Mouse (Mus musculus) c-Kit-positive CD71-positive TER-119-positive erythroid progenitor cells, embryonic 14.5 days (primary cell): Measurements from ENCODE around the gene A630089N07Rik.

ENCODE experiments used
- DNase-seq: peaks from one replicate; pipeline ENCODE4 v3.0.0-alpha.2; 2013; ENCODE audit warnings: low spot score

The A630089N07Rik gene

DNA sequence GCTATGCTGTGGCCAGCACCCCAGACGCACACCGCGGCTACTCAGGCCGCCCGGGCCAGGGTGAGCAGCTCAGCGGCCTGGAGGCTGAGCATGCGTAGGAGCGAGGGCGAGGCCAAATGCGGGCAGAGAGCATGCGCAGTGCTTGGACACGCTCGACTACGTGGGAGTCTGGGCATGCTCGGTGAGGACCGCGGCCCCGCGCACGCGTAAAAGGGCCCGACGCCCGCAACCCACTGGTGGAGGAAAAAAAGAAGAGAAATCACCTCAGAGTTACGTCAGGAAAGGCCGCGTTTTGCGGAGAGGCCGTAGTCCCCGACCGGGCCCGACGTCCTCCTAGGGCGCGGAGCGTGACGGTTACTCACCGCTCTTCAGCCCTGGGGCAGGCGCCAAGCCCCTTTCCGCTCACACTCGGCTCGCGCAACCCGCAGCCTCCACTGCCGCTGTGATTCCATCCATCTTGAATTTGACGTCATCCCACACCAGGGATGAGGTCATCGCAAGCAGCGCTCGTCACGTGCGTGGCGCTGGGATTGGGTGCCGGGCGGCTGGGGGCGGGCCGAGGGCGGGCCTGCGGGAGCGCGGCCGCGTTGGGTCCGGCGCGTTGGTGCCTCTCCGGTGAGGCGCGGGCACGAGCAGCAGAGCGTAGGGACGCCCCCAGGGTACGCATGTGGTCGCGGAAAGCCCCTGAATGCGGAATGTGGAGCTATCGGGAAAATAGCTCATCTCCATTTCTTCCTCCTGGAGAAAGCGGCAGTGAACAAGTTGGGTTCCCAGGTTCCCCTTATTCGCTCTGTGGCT, 119.9 kb downstream of the A630089N07Rik start, which contains the start of the genes C2cd2 and Zbtb21:
TSS of gene C2cd2 (minus strand) at position 448 of the 798 bp plus-strand sequence.
TSS of gene Zbtb21 (minus strand) at position 472 of the 798 bp plus-strand sequence.
- peak; percentile 90 for DNase-seq

DNA sequence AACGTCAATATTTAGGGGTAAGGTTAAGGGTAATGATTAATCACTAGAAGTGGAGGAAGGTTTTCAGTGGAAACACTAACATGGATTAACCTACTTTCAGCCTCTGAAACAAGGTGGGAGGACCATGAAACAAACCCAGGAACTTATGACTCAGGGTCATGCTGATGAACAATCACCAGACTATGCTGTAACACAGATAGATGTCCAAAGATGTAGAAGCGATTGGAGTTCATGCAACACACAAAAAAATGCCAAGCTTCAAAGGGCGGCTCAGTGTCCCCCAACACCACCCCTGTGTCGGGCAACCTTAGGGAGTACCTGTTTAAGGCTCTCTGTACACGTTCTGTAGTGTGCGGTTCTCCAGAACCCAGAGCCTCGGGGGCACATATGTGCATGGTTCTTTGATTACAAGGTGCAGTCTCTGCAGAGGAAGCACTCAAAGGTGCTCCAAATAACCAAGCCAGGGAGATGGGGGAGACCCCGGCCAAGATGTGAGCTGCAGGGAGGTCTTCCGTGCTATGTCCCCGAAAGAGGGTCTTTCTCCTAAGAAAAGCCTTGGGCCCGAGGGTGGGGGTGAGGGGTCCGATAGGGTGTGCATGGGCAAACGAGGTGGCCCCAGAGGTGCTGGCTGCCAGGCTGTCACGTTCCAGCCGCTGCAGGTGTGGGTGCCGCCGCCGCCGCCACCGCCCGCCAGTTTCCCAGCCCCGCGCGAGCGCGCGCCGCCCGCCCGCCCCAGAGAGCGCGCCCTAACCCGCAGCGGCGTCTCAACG, 120.7 kb downstream of the A630089N07Rik start:
- no peak for DNase-seq

DNA sequence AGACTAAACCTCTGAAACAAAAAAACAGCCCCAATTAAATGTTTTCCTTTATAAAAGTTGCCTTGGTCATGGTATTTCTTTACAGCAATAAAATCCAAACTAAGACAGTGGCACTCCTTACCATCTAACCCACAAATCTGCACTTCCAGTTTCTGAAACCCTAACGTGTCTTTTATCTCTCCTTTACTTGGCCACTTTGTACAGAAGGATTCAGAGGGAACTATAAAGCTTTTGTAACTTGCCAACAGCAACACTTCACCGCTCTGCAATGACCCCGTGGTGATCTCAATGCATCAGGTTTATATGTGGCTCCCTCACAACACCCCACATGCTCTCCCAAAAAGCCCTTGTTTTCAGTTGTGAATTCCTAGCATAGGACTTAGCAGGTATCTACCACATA, 121.9 kb downstream of the A630089N07Rik start:
- no peak for DNase-seq

DNA sequence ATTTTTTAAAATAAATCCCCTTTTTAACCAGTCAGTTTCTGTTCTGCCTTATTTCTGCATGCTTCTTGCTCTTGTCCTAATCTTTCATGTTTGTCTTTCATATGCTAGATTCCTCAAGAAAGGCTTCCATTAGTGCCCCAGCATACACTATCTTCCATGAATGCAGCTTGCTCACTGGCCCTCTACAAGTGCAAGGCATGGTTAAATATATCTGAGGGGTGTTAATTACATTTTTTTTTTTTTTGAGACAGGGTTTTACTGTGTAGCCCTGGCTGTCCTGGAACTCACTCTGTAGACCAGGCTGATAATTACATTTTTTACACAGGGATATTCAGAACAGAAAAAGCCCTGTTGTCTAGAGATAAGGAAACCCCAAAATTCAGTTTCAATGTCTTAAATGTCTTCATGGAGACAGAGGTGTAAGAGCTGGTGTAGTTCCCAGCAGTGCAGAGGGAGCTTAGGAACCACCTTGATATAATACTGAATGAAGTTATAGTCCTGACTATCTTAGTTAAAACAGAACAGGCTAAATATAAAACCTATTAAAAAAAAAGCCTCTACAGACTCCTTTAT, 123.8 kb downstream of the A630089N07Rik start:
- DNase-seq, result no peak

DNA sequence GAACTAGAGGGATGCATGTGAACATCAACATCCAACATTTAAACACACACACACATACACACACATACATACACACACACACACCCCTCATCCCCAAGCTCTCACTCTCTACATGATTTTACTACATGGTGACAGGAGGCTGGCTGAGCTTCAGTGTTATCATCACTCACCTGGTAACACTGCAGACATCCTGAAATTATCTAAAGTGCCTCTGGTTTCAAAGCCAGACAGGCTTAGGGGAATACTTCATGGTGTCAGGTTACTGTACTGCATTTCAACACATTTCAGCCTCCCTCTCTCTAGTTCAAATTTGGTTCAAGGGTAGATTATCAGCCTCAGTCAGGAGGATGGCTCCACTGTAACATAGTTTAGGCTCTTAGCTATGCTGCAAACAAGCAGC, 124.6 kb downstream of the A630089N07Rik start:
- DNase-seq, result no peak

DNA sequence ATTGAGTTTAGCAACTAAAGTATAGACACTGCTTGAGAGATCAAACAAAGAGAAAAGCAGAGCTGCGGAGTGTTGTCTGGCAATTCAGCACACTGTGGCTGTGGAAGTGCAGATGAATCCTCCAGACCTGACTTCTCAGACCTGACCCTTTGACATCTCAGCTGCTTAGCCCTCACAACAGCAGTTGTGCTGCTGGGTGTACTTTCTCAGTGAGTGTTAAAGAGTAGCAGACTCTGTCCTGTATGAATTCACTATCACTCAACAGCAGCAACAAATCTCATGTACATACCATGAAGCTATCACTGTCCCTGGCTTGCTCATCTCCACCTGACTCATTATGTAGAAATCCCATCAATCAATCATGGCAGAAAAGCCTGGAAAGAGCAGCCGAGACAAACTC, 126.2 kb downstream of the A630089N07Rik start:
- DNase-seq, result no peak

DNA sequence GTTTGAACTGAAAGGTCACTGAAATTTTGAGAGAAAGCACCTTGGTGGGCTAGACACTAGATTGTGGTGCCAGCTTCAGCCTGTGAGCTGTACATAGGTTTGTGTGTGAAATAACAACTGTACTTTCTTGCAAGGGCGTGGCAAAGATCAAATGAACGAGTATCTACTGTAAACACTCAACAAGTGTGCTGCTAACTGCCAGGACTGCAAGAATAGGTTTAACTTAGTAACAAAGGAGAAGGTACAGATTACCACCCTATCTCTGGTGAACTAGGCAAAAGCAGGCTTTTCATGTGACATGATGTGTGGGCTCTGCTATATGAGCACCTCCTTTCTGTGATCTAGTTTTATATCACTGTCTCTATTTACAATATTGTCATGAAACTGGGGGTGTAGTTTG, 128.9 kb downstream of the A630089N07Rik start:
- DNase-seq, result no peak

DNA sequence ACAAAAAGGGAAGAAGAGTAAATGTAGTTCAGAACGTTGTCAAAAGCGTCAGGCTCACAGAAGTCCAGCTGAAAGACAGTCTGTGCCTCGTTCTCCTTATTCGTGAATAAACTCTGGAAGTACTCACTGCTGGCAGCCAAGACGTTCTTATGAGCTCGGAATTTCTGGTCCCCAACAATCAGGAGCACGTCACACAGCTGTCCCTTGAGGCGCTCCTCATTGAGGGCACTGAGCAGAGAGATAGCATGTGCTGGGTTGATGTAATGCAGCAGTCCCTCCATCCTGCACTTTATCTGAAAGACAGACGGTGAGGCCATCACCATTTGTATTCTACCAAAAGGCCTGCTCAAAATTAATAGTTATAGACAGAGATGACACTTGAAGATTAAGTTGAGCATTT, 129.4 kb downstream of the A630089N07Rik start:
- no peak for DNase-seq

DNA sequence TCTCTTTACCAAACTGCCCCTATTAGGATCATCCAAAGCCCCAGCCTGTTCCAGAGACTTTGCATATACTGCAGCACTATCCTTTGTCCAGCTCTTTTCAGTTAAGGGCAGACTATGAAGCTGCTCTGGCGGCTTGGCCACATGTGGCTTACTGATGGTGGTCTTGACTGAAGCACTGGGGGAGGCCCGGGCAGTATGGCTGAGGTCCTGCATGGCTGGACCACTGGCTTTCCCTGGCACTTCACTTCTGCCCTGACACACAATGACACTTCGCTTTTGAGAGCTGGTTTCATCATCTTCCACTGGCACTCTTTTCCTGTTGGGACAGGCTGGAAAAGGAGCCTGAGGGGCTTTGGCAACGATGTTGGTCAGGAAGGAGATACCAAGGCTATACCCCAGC, 129.9 kb downstream of the A630089N07Rik start:
- DNase-seq, result no peak
